Mouse (Mus musculus): ENCODE measurements around the gene Fpr2. TPM values are rescaled to one million over a fixed set of nuclear protein-coding genes. Genes with fewer than 3 reads are reported as not detected.

Fpr2 gene
- polyA plus RNA-seq, 1 experiment from 2014 or later, result 3.5 TPM

Other genes starting within 250 kb of the Fpr2 start
- gene Vmn2r90, start 184.1 kb upstream of the Fpr2 start, polyA plus RNA-seq (2015; fragmentation: Nextera tagmentation; extraction: Ambion mirVana), result not detected in 2 replicates
- 4.1 TPM in 2 replicates for gene Spaca6, start 60.7 kb upstream of the Fpr2 start, polyA plus RNA-seq (2015; fragmentation: Nextera tagmentation; extraction: Ambion mirVana)
- 0.03 and 0.05 TPM in 2 replicates for gene Has1, start 32.6 kb upstream of the Fpr2 start, polyA plus RNA-seq (2015; fragmentation: Nextera tagmentation; extraction: Ambion mirVana)
- gene Fpr1, start 3.9 kb upstream of the Fpr2 start, polyA plus RNA-seq (2015; fragmentation: Nextera tagmentation; extraction: Ambion mirVana), result 6.3 and 7.9 TPM in 2 replicates
- not detected in 2 replicates for gene Fpr3, start within 50 bp of the Fpr2 start, polyA plus RNA-seq (2015; fragmentation: Nextera tagmentation; extraction: Ambion mirVana)
- gene Fpr-rs4, start 133.9 kb downstream of the Fpr2 start, polyA plus RNA-seq (2015; fragmentation: Nextera tagmentation; extraction: Ambion mirVana), result not detected in 2 replicates
- gene Vmn2r124, start 161.6 kb downstream of the Fpr2 start, polyA plus RNA-seq (2015; fragmentation: Nextera tagmentation; extraction: Ambion mirVana), result not detected in 2 replicates
- gene Vmn2r91, start 197.2 kb downstream of the Fpr2 start, polyA plus RNA-seq (2015; fragmentation: Nextera tagmentation; extraction: Ambion mirVana), result not detected in 2 replicates